Mouse (Mus musculus): ENCODE results near the gene Lgals2. TPM values are rescaled to one million over a fixed set of nuclear protein-coding genes. Genes with fewer than 3 reads are reported as not detected.

Lgals2 gene
- 4.6 TPM in 1 of 2 replicates, not detected in the other for total RNA-seq (2014; rRNA removed; ENCODE audit: low replicate concordance)
- polyA plus RNA-seq (2015; fragmentation: Nextera tagmentation; extraction: Ambion mirVana): 0.27 and 0.36 TPM in 2 replicates

DNA sequence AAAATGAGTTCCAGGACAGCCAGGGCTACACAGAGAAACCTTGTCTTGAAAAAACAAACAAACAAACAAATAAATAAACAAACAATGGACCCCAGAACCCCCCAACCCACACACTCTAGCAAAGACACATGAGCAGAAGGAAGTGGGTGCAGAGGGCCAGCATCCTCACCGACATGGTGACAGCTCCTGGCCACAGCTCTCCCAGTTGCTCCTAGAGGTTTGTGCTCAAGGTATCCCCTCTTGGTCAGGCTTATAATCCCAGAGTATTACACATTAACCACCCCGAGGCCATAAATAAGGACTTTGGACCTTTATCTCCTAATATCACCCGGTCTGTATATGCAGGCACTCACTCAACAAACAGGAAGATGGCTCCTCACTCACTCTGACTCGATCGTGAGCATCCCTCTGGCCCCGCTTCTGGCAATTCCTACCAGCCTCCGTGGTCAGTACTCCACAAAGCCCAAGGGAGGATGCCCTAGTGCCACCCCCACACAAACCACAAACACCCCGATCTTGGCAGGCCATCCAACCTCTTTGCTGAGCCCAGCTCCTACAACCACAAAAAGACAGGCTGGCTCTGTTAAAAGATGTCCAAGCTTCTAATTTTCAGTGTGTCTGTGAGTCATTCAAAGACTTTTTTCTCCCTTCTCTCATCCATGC, at the start of gene Lgals2:
TSS of gene Lgals2 (minus strand) at position 227 of the 663 bp plus-strand sequence.
- H3K4me1 ChIP-seq (ENCODE audit: control insufficient read depth, insufficient read depth): no peaks in the 10 kb centered on the region

DNA sequence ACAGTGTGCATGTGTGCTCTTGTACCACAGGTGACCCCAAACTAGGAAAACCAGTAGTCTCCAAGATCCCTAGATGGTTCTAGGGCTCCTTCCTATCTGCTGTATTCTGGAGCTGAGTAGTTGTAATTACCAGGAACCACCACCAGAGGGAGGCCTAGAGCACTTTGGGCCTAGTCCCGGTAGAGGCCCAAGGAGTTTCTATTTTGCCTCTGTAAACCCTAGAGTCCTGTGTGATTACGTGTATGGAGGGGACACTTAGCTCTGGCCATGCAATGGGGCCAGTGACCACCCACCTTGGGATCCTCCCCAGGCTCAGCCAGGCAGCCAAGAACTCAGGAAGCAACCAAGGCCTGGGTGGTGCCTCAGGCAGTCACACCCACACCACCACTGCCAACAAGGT, 47.9 kb upstream of the Lgals2 start:
- Histone ChIP-seq H3K27me3 (ENCODE audit: control insufficient read depth, insufficient read depth, low read length) (no peaks in the 10 kb centered on the region), H3K36me3 (replicated peaks; ENCODE audit: control insufficient read depth, insufficient read depth, low read length) (peaks cover 38% of the 10 kb centered on the region), H3K9me3 (replicated peaks; ENCODE audit: control insufficient read depth, low read length) (no peaks in the 10 kb centered on the region), H3K4me3 (ENCODE audit: low read depth, low read length) (no peak overlapping the region), H3K4me1 (ENCODE audit: control insufficient read depth, insufficient read depth) (peaks cover 23% of the 10 kb centered on the region), H3K4me2 (ENCODE audit: low read depth, low read length) (no peak overlapping the region), H3K9ac (replicated peaks; ENCODE audit: low read depth, low read length) (no peak overlapping the region), H3K27ac (ENCODE audit: low read depth) (no peak overlapping the region)
- ATAC-seq (ENCODE audit: insufficient read depth, low read depth) (peak; percentile 12; the same call in 1 of the 2 replicates), DNase-seq (ENCODE audit: low spot score) (peak; percentile 63)
- no peak for TF ChIP-seq EP300 (IDR thresholded peaks at IDR 0.05; ENCODE audit: low read depth)
- peak; percentile 88 for TF ChIP-seq CTCF (IDR thresholded peaks at IDR 0.05; ENCODE audit: low read depth)
- 3% methylated on average over 2 of the region's 2 CpGs for WGBS

More for the DNA sequence above, at the start of gene Lgals2:
- no peak within 1 kb of the TSS for H3K4me3 ChIP-seq (ENCODE audit: low read depth, low read length)
- no peak within 1 kb of the TSS for H3K4me2 ChIP-seq (ENCODE audit: low read depth, low read length)
- no peaks in the 10 kb centered on the region for H3K27me3 ChIP-seq (ENCODE audit: control insufficient read depth, insufficient read depth, low read length)
- no peak within 1 kb of the TSS for H3K9ac ChIP-seq (replicated peaks; ENCODE audit: low read depth, low read length)
- DNase-seq (ENCODE audit: low spot score) (no peak), ATAC-seq (ENCODE audit: insufficient read depth, low read depth) (no peak)
- no peaks in the 10 kb centered on the region for H3K36me3 ChIP-seq (replicated peaks; ENCODE audit: control insufficient read depth, insufficient read depth, low read length)
- 62% methylated on average over 8 of the region's 8 CpGs for WGBS
- no peak for TF ChIP-seq CTCF (IDR thresholded peaks at IDR 0.05; ENCODE audit: low read depth)
- TF ChIP-seq EP300 (IDR thresholded peaks at IDR 0.05; ENCODE audit: low read depth): no peak
- no peaks in the 10 kb centered on the region for H3K9me3 ChIP-seq (replicated peaks; ENCODE audit: control insufficient read depth, low read length)
- H3K27ac ChIP-seq (ENCODE audit: low read depth): no peak within 1 kb of the TSS

DNA sequence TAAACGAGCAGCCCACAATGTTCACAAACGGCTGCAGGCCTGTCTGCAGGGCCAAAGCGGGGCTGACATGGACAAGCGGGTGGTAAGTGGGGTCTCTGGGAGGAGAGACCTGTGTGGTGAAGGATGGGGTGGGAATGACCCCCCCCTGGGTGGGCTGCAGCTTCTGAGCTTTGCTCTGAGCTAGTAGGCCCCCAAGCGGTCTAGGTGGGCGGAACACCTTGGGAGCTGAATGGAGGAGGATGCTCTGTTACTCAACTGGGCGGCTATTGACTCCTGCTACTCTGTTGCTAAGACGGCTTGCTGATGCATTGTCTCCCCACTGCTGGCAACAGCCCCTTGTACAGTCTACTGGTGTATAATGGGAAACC, 46.1 kb upstream of the Lgals2 start:
- no peak overlapping the region for H3K4me3 ChIP-seq (ENCODE audit: low read depth, low read length)
- peaks cover 20% of the 10 kb centered on the region for H3K36me3 ChIP-seq (replicated peaks; ENCODE audit: control insufficient read depth, insufficient read depth, low read length)
- 63% methylated on average over 8 of the region's 8 CpGs for WGBS
- no peak overlapping the region for H3K27ac ChIP-seq (ENCODE audit: low read depth)
- H3K9ac ChIP-seq (replicated peaks; ENCODE audit: low read depth, low read length): no peak overlapping the region
- H3K27me3 ChIP-seq (ENCODE audit: control insufficient read depth, insufficient read depth, low read length): no peaks in the 10 kb centered on the region
- H3K4me1 ChIP-seq (ENCODE audit: control insufficient read depth, insufficient read depth): peaks cover 23% of the 10 kb centered on the region
- H3K4me2 ChIP-seq (ENCODE audit: low read depth, low read length): peak overlapping the region; percentile 95
- TF ChIP-seq CTCF (IDR thresholded peaks at IDR 0.05; ENCODE audit: low read depth) (no peak), EP300 (IDR thresholded peaks at IDR 0.05; ENCODE audit: low read depth) (no peak)
- no peak for ATAC-seq (ENCODE audit: insufficient read depth, low read depth)
- no peaks in the 10 kb centered on the region for H3K9me3 ChIP-seq (replicated peaks; ENCODE audit: control insufficient read depth, low read length)
- DNase-seq (ENCODE audit: low spot score): no peak

DNA sequence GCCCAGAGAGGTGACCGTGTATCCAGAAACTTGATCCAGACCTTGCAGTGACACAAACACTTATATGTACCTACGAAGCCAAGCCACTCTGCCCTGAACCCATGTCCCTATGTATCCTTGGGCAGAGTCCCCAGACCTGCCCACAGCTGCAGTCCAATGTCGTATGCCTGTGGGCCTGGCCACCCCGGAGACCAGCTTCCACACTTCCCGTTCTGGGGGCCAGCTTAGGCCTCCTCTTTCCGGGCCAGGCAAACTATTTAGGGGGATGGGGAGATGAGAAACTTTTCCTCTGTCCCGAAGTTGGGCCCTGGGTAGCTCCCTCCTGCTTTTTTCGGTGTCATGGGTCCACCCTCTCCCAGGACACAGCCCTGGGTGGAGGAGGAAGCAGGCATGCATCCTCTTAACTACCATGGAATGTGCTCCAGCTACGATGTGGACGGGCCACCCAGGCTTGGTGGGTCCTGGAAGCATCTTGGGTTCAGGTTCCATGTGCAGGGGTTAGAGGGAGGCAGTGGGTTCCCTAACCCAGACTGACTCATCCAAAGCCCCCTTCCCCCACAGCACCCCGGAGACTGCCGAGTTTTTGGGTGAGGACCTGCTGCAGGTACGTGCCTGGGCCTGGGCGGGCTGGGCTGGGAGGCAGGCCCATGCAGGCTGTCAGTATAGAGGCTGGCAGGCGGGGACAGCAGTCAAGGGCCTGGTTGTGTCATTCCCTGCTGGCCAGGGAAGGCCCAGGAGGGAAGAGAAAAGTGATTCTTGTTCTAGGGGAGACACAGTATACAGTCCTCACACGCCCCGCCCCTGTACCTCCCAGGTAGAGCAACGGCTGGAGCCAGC, 45.5 kb upstream of the Lgals2 start:
- Histone ChIP-seq H3K4me3 (ENCODE audit: low read depth, low read length) (peak overlapping the region; percentile 74), H3K27ac (ENCODE audit: low read depth) (peak overlapping the region; percentile 73), H3K4me2 (ENCODE audit: low read depth, low read length) (peak overlapping the region; percentile 95), H3K4me1 (ENCODE audit: control insufficient read depth, insufficient read depth) (peaks cover 23% of the 10 kb centered on the region), H3K36me3 (replicated peaks; ENCODE audit: control insufficient read depth, insufficient read depth, low read length) (peaks cover 15% of the 10 kb centered on the region; the same call in 1 of the 2 replicates), H3K9ac (replicated peaks; ENCODE audit: low read depth, low read length) (peak overlapping the region; percentile 78), H3K27me3 (ENCODE audit: control insufficient read depth, insufficient read depth, low read length) (no peaks in the 10 kb centered on the region), H3K9me3 (replicated peaks; ENCODE audit: control insufficient read depth, low read length) (no peaks in the 10 kb centered on the region)
- ATAC-seq (ENCODE audit: insufficient read depth, low read depth): no peak
- TF ChIP-seq EP300 (IDR thresholded peaks at IDR 0.05; ENCODE audit: low read depth) (no peak), CTCF (IDR thresholded peaks at IDR 0.05; ENCODE audit: low read depth) (no peak)
- 23% methylated on average over 18 of the region's 18 CpGs for WGBS
- DNase-seq (ENCODE audit: low spot score): peak; percentile 12

DNA sequence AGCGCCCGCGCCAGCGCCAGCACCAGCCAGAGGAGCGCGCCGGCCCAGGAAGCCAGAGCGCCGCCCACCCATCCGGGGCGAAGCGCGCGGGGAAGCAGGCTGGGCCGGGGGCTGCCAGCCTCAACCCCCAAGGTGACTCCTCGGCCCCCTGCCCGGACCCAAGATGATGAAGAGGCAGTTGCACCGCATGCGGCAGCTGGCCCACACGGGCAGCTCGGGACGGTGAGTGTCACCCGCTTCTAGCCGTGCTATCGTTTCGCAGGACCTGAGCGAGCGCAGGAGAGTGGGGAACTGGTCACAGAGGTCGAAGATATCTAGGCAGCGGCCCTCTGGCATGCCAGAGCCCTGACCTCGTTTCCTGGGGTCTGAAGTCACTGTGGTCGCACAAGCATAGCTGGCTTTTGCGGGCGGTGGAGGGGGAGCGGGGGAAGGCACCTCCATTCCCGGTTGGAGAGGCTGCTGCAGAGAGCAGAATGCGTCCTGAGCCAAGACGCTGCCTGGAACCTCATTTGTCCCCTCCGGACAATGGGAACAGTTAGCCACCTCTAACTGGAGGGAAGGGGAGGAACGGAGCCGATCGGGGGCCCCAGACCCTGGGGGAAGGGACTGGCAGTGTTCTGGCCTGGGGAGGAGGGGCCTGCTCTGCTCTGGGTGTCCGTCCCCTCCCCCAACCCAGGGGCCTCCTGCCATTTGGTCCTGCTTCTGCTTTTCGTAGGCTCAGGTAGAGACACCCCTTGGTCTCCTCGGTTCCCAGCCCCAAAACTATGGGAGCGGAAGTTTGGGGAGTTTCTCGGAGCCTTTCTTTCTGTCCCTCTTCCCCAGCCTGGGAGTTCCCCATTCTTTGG, 44.6 kb upstream of the Lgals2 start, which contains the start of gene Sh3bp1:
TSS of gene Sh3bp1 (plus strand) at position 29 of the 845 bp plus-strand sequence.
- peak within 1 kb of the TSS; percentile 73 for H3K27ac ChIP-seq (ENCODE audit: low read depth)
- TF ChIP-seq CTCF (IDR thresholded peaks at IDR 0.05; ENCODE audit: low read depth): no peak
- TF ChIP-seq EP300 (IDR thresholded peaks at IDR 0.05; ENCODE audit: low read depth): no peak
- WGBS: 2% methylated on average over 42 of the region's 47 CpGs
- H3K36me3 ChIP-seq (replicated peaks; ENCODE audit: control insufficient read depth, insufficient read depth, low read length): 0 out of 2 replicates have a peak, but pooled peaks cover 10% of the 10 kb centered on the region
- DNase-seq (ENCODE audit: low spot score) (peak; percentile 76), ATAC-seq (ENCODE audit: insufficient read depth, low read depth) (peak; percentile 63)
- no peaks in the 10 kb centered on the region for H3K9me3 ChIP-seq (replicated peaks; ENCODE audit: control insufficient read depth, low read length)
- H3K4me1 ChIP-seq (ENCODE audit: control insufficient read depth, insufficient read depth): peaks cover 23% of the 10 kb centered on the region
- peak within 1 kb of the TSS; percentile 74 for H3K4me3 ChIP-seq (ENCODE audit: low read depth, low read length)
- peak within 1 kb of the TSS; percentile 78 for H3K9ac ChIP-seq (replicated peaks; ENCODE audit: low read depth, low read length)
- H3K4me2 ChIP-seq (ENCODE audit: low read depth, low read length): peak within 1 kb of the TSS; percentile 95
- H3K27me3 ChIP-seq (ENCODE audit: control insufficient read depth, insufficient read depth, low read length): no peaks in the 10 kb centered on the region

Measured in heart, postnatal 0 days (tissue).